Mouse (Mus musculus) lung, embryonic 14.5 days (tissue): ENCODE results near the gene Slc4a4. TPM values are rescaled to one million over a fixed set of nuclear protein-coding genes. Genes with fewer than 3 reads are reported as not detected.

Experiments
- ATAC-seq: fragments of 200-750 bp; cut with Nextera tagmentation; 2 replicates; pipeline ENCODE4 v1.8.0; 2017; ENCODE audit warnings: mild to moderate bottlenecking, moderate TSS enrichment, moderate library complexity; ENCODE audit not compliant: insufficient read depth
- DNase-seq: peaks from one replicate; pipeline ENCODE4 v3.0.0-alpha.2; 2015
- H3K27ac ChIP-seq: fragments of 300-500 bp; sonication (generic); 2 replicates; pipeline ENCODE4 v1.5.1; 2014; ENCODE audit warnings: low read depth, mild to moderate bottlenecking, moderate library complexity
- H3K27me3 ChIP-seq: fragments of 300-500 bp; sonication (generic); 2 replicates; pipeline ENCODE4 v1.6.1; 2014; ENCODE audit warnings: low read length, control low read depth; ENCODE audit not compliant: insufficient read depth
- H3K36me3 ChIP-seq: fragments of 300-500 bp; sonication (generic); 2 replicates; pipeline ENCODE4 v1.6.1; 2014; ENCODE audit warnings: control low read depth; ENCODE audit not compliant: insufficient read depth
- H3K4me1 ChIP-seq: fragments of 300-500 bp; sonication (generic); 2 replicates; pipeline ENCODE4 v1.6.1; 2014; ENCODE audit warnings: antibody characterized with exemption, control low read depth; ENCODE audit not compliant: insufficient read depth
- H3K4me2 ChIP-seq: fragments of 300-500 bp; sonication (generic); 2 replicates; pipeline ENCODE4 v1.6.1; 2014; ENCODE audit warnings: mild to moderate bottlenecking
- H3K4me3 ChIP-seq: fragments of 300-500 bp; sonication (generic); 2 replicates; pipeline ENCODE4 v1.5.1; 2014; ENCODE audit warnings: low read depth, low read length
- H3K9ac ChIP-seq: fragments of 300-500 bp; sonication (generic); 2 replicates; pipeline ENCODE4 v1.6.1; 2014
- H3K9me3 ChIP-seq: fragments of 300-500 bp; sonication (generic); 2 replicates; pipeline ENCODE4 v1.6.1; 2016; ENCODE audit warnings: low read depth, low read length, control low read depth
- CTCF ChIP-seq: IDR thresholded peaks from 2 replicates; pipeline ENCODE4 v1.5.1; 2016; ENCODE audit warnings: antibody characterized with exemption, low read depth
- WGBS: fragments of 180-500 bp; shearing (Covaris S2); extraction: QIAGEN DNeasy Blood & Tissue Kit; methylation state at CpG from one replicate; pipeline ENCODE4 v1.1.7; 2014; 5-methylcytosine and 5-hydroxymethylcytosine counted together
- polyA plus RNA-seq: library from polyadenylated mRNA; unstranded; fragments of >200 nt; fragmentation: Nextera tagmentation; extraction: Ambion mirVana; gene quantifications from 2 replicates; pipeline ENCODE4 v1.2.1, GENCODE M21; 2014

Slc4a4 gene
- polyA plus RNA-seq, 1 experiment from 2014 or later: 5.2 TPM

- peak; percentile 18 for DNase-seq
Measured at GRCm38 (mm10) chr5:89278309-89278708, 391.7 kb downstream of the Slc4a4 start.

GRCm38 (mm10) chr5:89280312-89280863 lies 393.8 kb downstream of the Slc4a4 start:
- no peak for DNase-seq
- 71% methylated on average over 3 of the region's 3 CpGs for WGBS
- no peaks in the 10 kb centered on the region for H3K27me3 ChIP-seq

More at GRCm38 (mm10) chr5:89278309-89278708, 391.7 kb downstream of the Slc4a4 start:
- ATAC-seq: peak; percentile 32; the same call in 1 of the 2 replicates
- Histone ChIP-seq H3K27ac (no peak overlapping the region), H3K4me2 (no peak overlapping the region), H3K27me3 (no peaks in the 10 kb centered on the region), H3K4me3 (no peak overlapping the region), H3K4me1 (no peaks in the 10 kb centered on the region), H3K9ac (no peak overlapping the region), H3K36me3 (no peaks in the 10 kb centered on the region), H3K9me3 (no peaks in the 10 kb centered on the region)
- TF ChIP-seq CTCF: no peak

More at GRCm38 (mm10) chr5:89280312-89280863, 393.8 kb downstream of the Slc4a4 start:
- no peak for ATAC-seq
- no peak for TF ChIP-seq CTCF
- Histone ChIP-seq H3K27ac (no peak overlapping the region), H3K36me3 (no peaks in the 10 kb centered on the region), H3K9me3 (no peaks in the 10 kb centered on the region), H3K9ac (no peak overlapping the region), H3K4me3 (no peak overlapping the region), H3K4me2 (no peak overlapping the region), H3K4me1 (no peaks in the 10 kb centered on the region)

Other genes with a start within 250 kb of the Slc4a4 start
- gene Grsf1, start 210.6 kb upstream of the Slc4a4 start, polyA plus RNA-seq: 71.4 and 73.3 TPM in 2 replicates
- 16.0 and 17.1 TPM in 2 replicates for gene Mob1b, start 166.0 kb upstream of the Slc4a4 start, polyA plus RNA-seq
- gene Dck, start 121.8 kb upstream of the Slc4a4 start, polyA plus RNA-seq: 61.5 and 61.7 TPM in 2 replicates